Mouse (Mus musculus): ENCODE results near the gene Stat3. TPM values are rescaled to one million over a fixed set of nuclear protein-coding genes. Genes with fewer than 3 reads are reported as not detected.
A peak's percentile ranks its signal among the peaks of the same experiment; 100 is the strongest.

The Stat3 gene
- 10 to 100 TPM; 32.9 to 34.2 TPM for total RNA-seq (2021)
- long read RNA-seq, experiment 1, full-length matches to known transcripts = 29 of 39 reads
- long read RNA-seq, experiment 1, partial matches to known transcripts = 7 of 39 reads
- long read RNA-seq, experiment 1, other reads (novel, unspliced or antisense) = 3 of 39 reads
- long read RNA-seq, experiment 2, full-length matches to known transcripts = 27 of 36 reads
- long read RNA-seq, experiment 2, partial matches to known transcripts = 7 of 36 reads
- long read RNA-seq, experiment 2, other reads (novel, unspliced or antisense) = 2 of 36 reads

DNA sequence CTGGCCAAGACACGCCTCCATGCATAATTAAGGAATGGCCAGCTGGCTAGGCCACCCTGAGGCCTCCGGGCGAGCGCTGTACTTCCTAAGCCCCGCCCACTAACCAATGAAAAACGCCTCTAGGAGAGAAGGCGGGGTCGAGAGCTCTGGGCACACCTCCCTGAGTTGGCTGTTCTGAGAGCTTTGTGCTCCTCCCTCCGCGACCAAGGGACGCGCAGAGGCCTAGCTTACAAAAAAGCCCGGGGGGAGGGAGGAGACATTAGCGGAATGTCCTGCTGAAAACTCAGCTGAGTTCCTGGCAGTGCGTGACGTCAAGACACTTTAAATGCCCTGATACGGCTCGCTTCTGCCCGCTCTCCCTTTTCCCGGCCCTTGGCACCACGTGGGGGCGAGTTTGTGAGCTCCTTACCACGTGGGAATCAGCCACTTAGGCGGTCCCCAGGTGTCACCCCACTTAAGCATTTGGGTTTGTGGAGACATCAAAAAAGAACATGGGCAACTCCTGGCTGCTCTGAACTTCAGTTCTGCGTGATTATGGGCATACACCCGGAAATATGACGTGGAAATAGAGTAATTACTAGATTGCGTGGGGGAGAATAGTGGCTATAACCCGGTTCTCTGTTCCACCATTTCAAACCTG is at the start of gene Stat3:
TSS of gene Stat3 (minus strand) at position 29 of the 640 bp plus-strand sequence.
- intact Hi-C loops (cut with DNase I) = loop anchor here (5.0 kb wide), 1 partner anchor 47 kb away; no protein-coding TSS in a partner anchor
- peak; percentile 100 for DNase-seq (ENCODE audit: low spot score in 2 of 2)

DNA sequence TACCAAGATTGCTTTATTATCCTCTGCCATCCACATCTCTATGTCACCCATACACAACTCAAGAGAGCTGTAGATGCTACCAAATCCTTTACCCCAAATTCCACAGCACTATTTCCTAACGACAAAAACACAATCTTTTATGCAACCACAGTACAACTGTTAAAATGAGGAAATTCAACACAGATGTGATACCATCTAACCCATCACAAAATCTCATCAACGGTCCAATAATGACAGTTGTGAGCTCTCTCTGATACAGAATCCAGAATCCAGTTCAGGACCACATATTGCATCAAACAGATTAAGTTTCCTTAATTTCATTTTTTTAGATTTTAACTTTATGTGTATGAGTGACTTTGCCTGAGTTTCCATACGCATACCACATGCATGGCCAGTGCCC is 49.3 kb upstream of the Stat3 start:
- intact Hi-C loops (cut with DNase I) = no loop called here

DNA sequence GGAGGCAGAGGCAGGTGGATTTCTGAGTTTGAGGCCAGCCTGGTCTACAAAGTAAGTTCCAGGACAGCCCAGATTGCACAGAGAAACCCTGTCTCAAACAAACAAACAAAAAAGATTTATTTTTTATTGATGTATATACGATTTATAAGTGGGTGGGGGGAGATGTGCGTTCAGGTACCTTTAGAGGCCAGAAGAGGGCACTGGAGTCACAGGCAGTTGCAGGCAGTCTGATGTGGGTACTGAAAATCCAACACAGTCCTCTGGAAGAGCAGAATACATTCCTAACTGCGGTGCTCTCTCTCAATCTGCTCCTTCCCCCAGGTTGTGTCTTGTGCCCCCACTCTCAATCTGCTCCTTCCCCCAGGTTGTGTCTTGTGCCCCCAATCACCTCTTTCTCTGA is 46.3 kb upstream of the Stat3 start:
- intact Hi-C loops (cut with DNase I) = no loop called here

More for the DNA sequence above, 49.3 kb upstream of the Stat3 start:
- DNase-seq (ENCODE audit: low spot score in 2 of 2) = no peak

DNA sequence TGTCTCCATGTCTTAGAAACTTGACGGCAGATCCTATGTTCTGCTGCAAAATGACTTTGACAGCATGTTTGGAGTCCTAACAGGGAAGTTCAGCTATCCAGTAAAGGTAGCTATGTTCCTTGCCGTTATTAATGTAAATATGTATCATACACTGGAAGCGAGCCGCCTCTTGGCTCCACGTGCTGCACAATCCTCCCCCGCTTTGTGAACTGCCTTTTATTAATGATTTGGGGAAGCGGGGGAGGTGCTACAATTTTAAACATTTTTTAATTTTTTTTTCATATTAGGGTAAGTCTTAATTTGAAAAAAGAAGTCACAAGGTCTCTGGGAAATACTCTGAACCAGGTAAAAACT is 44.4 kb upstream of the Stat3 start:
- DNase-seq (ENCODE audit: low spot score in 2 of 2) = no peak
- intact Hi-C loops (cut with DNase I) = loop anchor here (1.0 to 2.0 kb wide), 2 partner anchors 75 to 84 kb away; no protein-coding TSS in a partner anchor

More for the DNA sequence above, 46.3 kb upstream of the Stat3 start:
- DNase-seq (ENCODE audit: low spot score in 2 of 2) = no peak

DNA sequence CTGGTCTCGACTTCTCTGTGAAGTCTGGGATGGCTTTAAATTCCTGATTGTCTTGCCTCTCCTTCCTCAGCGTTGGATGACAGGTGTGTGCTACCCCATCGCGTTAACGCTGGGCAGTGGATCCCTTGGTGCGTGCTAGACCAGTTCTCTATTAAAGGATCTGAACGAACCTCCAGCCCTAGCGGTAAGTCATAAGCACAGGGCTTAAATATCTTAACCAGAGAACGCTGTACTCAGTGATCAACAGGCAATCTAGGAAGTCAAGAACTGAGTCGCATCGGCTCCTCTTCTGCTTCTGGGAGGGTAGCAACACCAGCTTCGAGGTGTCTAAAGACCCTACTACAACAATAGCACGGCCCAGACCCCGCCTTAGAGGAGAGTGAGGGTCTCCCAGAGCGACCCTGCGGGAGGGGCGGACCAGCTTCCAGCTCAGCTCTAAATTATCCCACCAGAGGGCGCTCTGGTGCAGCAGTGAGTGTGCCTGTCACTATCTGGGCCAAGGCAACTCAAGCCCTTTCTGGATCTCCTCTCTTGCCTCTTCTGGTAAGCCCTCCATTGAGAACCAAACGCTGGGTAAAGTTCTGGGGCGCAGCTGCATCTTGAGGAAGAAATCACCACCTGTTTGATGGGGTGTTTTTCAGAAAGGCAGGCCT is 43.9 kb upstream of the Stat3 start:
- peak; percentile 67 to 86 for DNase-seq (ENCODE audit: low spot score in 2 of 2)
- intact Hi-C loops (cut with DNase I) = loop anchor here (1.0 to 2.0 kb wide), 2 partner anchors 76 to 84 kb away; no protein-coding TSS in a partner anchor

DNA sequence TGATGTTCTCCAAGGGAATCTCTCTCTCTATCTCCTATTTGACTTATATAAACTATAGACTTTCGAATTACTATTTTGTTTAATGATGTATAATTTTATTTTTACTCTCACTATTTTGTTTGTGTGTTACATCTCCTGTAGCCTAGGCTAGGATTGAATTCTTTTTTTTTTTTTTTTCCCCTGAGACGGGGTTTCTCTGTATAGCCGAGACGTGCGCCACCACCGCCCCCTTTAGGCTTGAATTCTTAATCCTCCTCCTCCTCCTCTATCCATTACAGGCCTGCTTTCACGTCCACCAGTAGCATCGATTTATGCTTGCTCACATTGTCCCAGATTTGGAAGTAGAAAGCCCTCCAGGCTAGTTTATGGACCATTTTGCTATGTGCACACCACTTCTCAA is 42.7 kb upstream of the Stat3 start:
- intact Hi-C loops (cut with DNase I) = loop anchor here (2.0 kb wide), 1 partner anchor 77 kb away; no protein-coding TSS in a partner anchor

DNA sequence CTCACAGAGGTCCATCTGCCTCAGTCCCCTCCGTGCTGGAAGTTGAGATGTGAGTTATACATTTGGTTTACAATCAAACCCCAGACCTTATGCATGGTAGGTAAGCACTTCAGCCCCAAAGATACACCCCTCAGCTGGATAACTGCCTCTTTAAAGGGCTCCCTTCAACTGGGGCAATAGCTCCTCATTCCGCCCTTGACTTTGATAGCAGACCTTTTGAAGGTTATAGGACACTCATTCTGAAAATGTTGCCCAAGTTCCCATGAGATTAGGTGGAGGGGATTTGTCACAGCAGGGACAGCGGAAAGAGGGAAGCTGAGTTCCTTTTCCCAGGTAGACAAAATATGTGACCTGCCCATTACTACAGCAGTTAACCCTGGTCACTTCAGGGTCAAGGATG is 41.9 kb upstream of the Stat3 start:
- intact Hi-C loops (cut with DNase I) = no loop called here
- DNase-seq (ENCODE audit: low spot score in 2 of 2) = no peak

More for the DNA sequence above, 42.7 kb upstream of the Stat3 start:
- no peak for DNase-seq (ENCODE audit: low spot score in 2 of 2)

DNA sequence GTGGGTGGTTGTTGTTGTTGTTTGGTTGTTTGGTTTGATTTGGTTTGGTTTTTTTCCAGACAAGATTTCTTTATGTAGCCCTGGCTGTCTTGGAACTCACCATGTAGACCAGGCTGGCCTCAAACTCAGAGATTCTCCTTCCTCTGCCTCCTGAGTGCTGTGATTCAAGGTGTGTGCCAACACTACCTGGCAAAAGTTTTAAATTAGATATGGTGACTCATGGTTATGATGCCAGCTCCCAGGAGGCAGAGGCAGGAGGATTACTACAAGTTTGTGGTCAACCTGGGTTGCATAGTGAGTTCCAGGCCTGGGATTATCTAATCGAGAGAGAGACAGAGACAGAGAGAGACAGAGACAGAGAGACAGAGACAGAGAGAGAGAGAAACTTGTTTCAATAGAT is 41.1 kb upstream of the Stat3 start:
- intact Hi-C loops (cut with DNase I) = no loop called here

DNA sequence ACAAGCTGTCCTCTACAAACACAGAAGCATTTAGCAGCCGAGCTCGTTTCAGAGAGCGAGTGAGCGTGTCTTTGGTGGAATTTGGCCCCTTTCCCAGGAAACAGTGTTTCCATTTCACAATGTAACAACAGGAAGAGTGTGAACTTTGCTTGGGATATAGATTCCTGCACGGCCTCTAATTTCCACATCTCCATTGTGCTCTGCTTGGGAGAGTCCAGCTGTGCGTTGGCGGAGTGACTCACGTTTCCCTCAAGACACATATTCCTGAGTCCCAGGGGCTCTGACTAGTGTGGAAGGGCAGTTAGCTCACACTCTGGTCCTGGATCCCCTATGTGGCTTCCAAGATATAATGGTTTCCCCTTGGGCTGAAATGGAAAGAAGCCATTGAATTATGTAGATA is 40.5 kb upstream of the Stat3 start:
- peak; percentile 27 to 62 for DNase-seq (ENCODE audit: low spot score in 2 of 2)
- intact Hi-C loops (cut with DNase I) = no loop called here

More for the DNA sequence above, 41.1 kb upstream of the Stat3 start:
- DNase-seq (ENCODE audit: low spot score in 2 of 2) = no peak

DNA sequence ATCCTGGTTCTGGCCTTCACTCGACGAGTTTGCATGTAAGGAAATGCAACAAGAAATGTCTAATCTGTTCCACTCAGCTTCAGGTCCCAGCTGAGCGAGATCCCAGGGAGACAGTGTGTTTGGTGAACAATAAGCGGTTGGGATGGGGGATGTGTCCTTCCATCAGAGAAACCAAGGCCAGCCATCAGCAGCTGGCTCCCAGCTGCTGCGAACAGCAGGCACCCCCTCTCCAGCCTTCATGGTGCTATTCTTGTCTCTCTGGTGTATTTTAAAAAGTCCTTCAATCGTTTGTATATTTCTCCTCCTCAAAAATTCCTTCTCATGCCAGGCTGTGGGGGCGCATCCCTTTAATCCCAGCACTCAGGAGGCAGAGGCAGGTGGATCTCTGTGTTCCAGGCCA is 35.9 kb upstream of the Stat3 start:
- intact Hi-C loops (cut with DNase I) = no loop called here
- DNase-seq (ENCODE audit: low spot score in 2 of 2) = no peak

DNA sequence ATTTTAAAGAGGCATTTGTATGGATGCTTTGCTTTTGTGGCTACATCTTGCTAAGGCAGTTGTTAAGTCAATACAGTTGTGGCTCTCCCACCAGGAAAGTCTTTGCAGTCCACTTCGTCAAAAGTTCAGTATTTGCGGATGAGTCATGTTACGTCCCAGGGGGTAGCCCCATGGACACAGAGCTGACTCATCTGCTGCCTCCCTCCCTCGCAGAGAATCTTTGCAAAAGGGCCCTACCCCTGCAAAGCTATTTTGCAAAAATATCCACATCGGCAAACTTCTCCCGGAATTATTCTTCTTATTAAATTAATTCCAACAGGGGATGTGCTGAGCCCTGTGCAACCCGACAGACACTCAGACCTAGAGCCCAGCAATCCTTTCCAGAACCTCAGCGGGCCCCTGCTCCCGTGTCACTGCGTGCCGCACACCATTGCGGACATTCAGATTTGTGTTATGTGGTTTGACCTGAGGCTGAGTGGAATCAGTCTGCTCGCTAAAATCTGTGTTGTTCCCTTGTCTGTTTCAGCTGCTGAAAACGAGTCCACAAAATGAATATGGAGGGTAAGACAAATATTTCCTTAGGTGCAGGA is 35.1 kb upstream of the Stat3 start:
- no peak for DNase-seq (ENCODE audit: low spot score in 2 of 2)
- intact Hi-C loops (cut with DNase I) = no loop called here

DNA sequence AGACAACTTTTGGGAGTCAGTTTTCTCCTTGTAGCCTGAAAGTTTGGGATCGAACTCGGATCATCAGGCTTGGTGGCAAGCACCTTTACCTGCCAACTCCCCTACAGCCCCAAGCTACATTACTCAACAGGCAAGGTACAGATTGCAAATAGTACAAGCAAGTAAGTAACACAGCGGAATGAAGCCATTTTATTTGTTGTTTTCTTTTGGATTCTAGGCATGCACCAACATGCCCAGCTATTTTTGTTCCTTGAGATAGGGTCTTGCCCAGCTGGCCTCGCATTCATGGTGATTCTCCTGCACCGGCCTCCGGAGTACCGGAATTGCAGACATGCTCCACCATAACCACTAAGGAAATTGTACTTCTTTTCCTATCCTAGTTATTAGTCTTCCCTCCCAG is 33.9 kb upstream of the Stat3 start:
- intact Hi-C loops (cut with DNase I) = no loop called here
- no peak for DNase-seq (ENCODE audit: low spot score in 2 of 2)

DNA sequence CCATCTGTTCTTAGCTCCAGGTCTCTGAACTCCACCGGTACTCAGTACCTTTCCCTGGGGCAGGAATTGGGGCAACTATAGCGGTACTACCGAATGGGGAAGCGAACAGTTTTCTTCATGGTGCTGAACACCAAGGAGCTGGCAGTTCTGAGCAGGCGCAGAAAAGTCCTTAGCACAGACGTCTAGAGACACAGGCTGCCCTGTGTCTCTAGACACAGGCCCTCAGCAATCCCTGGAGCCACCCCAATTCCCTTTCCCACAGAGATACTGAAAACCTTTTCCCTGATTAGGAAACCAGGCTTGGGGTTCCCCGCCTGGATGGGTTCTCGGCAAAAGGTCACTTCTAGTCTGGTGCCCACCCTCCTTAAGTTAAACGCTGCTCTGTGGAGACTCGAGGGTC is 32.1 kb upstream of the Stat3 start:
- intact Hi-C loops (cut with DNase I) = no loop called here
- DNase-seq (ENCODE audit: low spot score in 2 of 2) = no peak

DNA sequence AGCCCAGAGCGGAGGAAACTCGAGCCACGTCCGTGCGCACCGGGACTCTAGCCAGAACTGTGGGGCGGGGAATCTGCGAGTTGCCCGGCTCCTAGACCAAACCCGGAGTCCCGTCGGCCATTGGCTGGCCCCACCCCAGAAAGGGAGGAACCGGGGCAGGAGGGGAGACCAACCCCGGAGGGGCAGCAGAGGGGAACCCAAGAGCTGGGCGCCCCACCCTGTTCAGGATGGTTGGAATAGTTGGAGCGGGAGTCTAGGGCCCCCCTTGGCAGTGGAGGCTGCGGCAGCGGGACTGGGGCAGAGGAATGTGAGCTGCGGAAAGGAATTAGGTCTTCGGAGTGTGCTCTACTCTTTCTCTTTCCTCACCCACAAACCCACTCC is 31.2 kb upstream of the Stat3 start, which contains the start of gene Cavin1:
TSS of gene Cavin1 (minus strand) at position 331 of the 381 bp plus-strand sequence.
- intact Hi-C loops (cut with DNase I) = no loop called here
- DNase-seq (ENCODE audit: low spot score in 2 of 2) = peak; percentile 30 to 44

DNA sequence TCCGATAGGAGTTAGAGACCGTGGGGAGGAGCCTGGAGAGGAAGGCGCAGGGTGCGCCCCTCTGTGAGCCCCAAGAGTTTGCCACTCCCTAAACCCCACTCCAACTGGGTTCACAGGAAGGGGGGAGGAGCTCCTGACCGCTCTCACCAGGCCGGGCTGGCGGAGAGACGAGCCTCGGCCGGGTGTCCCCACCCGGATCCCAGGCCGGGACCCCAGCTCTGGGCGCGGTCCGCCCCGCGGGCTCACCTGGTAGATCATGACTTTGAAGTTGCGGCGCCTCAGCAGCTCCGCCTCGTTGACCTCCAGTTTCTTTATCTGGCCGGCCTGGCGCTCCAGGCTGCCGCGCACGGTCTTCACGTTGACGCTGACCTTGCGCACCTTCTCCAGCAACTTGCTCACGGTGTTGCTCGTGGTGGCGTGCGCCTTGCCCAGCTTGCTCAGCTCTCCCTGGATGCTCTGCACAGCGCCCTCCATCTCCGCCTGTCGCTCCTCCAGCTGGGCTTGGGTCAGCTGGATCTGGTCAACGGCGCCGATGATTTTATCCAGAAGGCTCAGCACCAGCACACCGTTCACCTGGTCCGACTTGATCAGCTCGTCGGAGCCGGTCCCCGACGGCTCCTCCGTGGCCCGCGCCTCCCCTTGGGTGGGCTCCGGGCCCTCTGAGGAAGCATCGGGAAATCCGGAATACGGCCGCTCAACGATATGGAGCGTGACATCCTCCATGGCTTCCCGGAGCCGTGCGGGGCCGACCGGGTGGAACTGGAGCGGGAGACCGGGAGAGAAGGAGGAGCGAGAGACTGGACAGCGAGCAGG is 30.6 kb upstream of the Stat3 start:
- no peak for DNase-seq (ENCODE audit: low spot score in 2 of 2)
- intact Hi-C loops (cut with DNase I) = no loop called here

DNA sequence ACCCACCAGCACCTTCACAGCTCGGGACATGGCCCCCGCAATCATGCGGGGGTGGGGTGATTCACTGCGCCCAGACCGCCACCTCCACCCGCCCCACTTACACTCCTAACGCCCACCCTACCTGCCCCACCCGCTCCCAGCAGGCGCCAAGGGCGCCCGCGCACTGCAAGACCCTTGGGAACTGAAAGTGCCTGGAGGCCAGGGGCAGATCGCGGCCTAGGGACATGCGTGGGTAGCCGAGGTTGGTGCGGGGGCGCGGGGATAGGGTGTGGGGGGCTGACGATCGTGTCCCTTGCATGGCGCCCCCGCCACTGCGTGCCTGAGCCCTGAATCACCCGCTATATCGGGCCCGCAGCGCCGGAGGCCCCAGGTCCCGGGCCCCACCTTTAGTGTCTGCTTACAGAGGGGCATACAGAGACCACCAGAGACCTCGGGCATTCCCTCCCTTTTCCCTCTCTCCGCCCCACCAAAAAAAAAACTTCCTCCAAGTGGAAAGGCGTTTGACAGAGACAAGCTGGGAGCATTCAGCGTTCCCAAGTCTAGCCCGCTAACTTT is 29.9 kb upstream of the Stat3 start:
- no peak for DNase-seq (ENCODE audit: low spot score in 2 of 2)
- intact Hi-C loops (cut with DNase I) = no loop called here

DNA sequence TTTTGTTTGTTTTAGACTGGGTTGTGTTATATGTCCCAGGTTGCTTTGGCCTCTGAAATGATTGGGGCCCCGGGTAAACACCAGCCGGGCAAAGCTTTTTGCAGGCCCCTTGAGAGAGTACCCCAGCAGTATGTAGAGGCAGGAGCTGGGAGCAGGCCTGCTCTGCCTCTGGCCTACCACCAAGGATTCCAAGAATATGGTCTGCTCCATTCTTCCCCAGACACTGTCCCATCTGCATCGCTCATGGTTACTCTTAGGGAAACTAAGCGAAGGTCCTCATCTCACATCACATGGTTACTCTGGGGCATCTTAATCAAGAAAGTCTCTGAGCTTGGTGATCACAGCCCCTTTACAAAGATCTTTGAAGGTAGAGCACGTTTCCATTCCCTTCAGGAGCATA is 29.2 kb upstream of the Stat3 start:
- intact Hi-C loops (cut with DNase I) = no loop called here
- DNase-seq (ENCODE audit: low spot score in 2 of 2) = no peak

DNA sequence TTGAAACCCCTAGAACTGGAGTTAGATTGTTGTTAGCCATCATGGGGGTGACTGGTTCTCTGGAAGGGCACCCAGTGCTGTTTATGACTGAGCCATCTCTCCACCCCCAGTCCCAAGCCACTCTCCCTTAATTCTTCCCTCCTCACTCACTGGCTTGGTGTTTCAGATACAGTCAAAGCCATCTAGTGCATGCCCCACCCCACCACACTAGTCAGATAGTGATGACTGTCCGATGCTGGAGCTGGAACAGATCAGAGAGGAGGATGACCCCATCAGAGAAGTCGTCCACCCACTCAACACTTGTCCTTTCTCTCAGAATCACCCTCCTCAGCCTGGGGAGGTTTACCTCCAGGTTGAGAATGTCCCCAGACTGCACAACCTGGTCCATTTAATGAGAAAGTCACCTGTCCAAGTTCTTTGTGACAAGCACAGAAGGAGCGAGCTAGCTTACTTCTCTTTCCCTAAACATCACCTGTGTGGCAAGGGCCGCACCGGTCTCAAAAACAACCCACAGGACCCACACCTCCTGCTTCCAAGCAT is 28.6 kb upstream of the Stat3 start:
- DNase-seq (ENCODE audit: low spot score in 2 of 2) = no peak
- intact Hi-C loops (cut with DNase I) = no loop called here

DNA sequence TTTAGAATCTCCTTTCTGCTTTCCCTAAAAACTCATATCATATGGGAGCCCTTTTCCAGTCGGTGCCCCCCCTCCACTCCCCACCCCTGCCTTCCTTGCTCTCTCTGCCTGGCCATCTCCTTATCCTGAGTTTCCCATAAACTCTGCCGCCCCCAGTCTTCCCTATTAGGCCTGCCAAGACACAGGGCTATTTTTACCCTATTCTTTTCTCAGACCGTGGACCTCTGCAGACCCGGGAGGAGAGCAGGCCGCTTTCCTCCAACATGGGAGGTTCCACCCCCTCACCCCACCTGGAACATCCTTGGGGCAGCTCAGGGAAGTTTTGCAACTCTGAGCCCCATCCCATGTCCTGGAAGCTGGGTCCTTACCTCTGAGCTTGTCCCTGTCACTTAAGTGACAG is 28.0 kb upstream of the Stat3 start:
- intact Hi-C loops (cut with DNase I) = no loop called here
- DNase-seq (ENCODE audit: low spot score in 2 of 2) = no peak

All from left cerebral cortex, postnatal 14 days (tissue).